Mouse (Mus musculus) erythroblast, embryonic 14.5 days (primary cell): ENCODE measurements around the gene Cops4. TPM values are rescaled to one million over a fixed set of nuclear protein-coding genes. Genes with fewer than 3 reads are reported as not detected.

ENCODE experiments used
- H3K27me3 ChIP-seq: 2 replicates; pipeline ENCODE4 v1.6.1; 2012; ENCODE audit warnings: inconsistent platforms; ENCODE audit not compliant: control insufficient read depth
- H3K36me3 ChIP-seq: 2 replicates; pipeline ENCODE4 v1.6.1; 2012; ENCODE audit warnings: mild to moderate bottlenecking, inconsistent platforms; ENCODE audit not compliant: control insufficient read depth
- H3K4me1 ChIP-seq: 2 replicates; pipeline ENCODE4 v1.6.1; 2012; ENCODE audit warnings: inconsistent platforms; ENCODE audit not compliant: control insufficient read depth
- H3K4me3 ChIP-seq: replicated peaks from 2 replicates; pipeline ENCODE3; 2012; ENCODE audit warnings: moderate library complexity, mild to moderate bottlenecking, inconsistent platforms
- H3K9me3 ChIP-seq: 2 replicates; pipeline ENCODE4 v1.6.1; 2012; ENCODE audit warnings: low read length, inconsistent platforms, mixed read lengths; ENCODE audit not compliant: control insufficient read depth
- GATA1 ChIP-seq: IDR thresholded peaks from 2 replicates; pipeline ENCODE4 v1.6.1; 2012; ENCODE audit warnings: low read length, inconsistent platforms, mixed read lengths
- TAL1 ChIP-seq: IDR thresholded peaks from 3 replicates; pipeline ENCODE4 v1.6.1; 2012; ENCODE audit warnings: low read length, inconsistent platforms, mixed read lengths
- polyA plus RNA-seq: library from polyadenylated mRNA; stranded (reverse); fragments of >175 nt; gene quantifications from 2 replicates; pipeline ENCODE4 v1.2.3, GENCODE M21; 2012

The Cops4 gene
- polyA plus RNA-seq, 1 experiment = 0.84 TPM

- Histone ChIP-seq H3K27me3 (no peaks in the 10 kb centered on the region; the same call in 1 of the 2 replicates), H3K4me1 (peaks cover 35% of the 10 kb centered on the region), H3K36me3 (peaks cover 4% of the 10 kb centered on the region), H3K9me3 (no peaks in the 10 kb centered on the region), H3K4me3 (peak overlapping the region; percentile 79)
- TF ChIP-seq TAL1 = no peak
- no peak for TF ChIP-seq GATA1
These were observed 18.9 kb upstream of the Cops4 start for GRCm38 (mm10) chr5:100499243-100499642.

- H3K9me3 ChIP-seq = no peaks in the 10 kb centered on the region
- H3K4me3 ChIP-seq = peak overlapping the region; percentile 79
- peaks cover 5% of the 10 kb centered on the region; the same call in 1 of the 2 replicates for H3K27me3 ChIP-seq
- H3K36me3 ChIP-seq = peaks cover 4% of the 10 kb centered on the region
- peaks cover 33% of the 10 kb centered on the region for H3K4me1 ChIP-seq
- no peak for TF ChIP-seq GATA1
- TF ChIP-seq TAL1 = no peak
These were observed 18.2 kb upstream of the Cops4 start for GRCm38 (mm10) chr5:100499831-100500304.

- H3K4me3 ChIP-seq = peak within 1 kb of the TSS; percentile 79
- H3K9me3 ChIP-seq = no peaks in the 10 kb centered on the region
- no peak for TF ChIP-seq GATA1
- H3K36me3 ChIP-seq = peaks cover 4% of the 10 kb centered on the region
- peaks cover 32% of the 10 kb centered on the region for H3K4me1 ChIP-seq
- peaks cover 9% of the 10 kb centered on the region; the same call in 1 of the 2 replicates for H3K27me3 ChIP-seq
These were observed 17.6 kb upstream of the Cops4 start, which contains the start of gene Lin54 for GRCm38 (mm10) chr5:100500458-100500961. Gene Lin54 (minus strand): TSS chr5:100500639.

GRCm38 (mm10) chr5:100501267-100501666 is 16.8 kb upstream of the Cops4 start:
- Histone ChIP-seq H3K4me3 (peak overlapping the region; percentile 79), H3K36me3 (no peaks in the 10 kb centered on the region; the same call in 1 of the 2 replicates)
- peak; percentile 84 for TF ChIP-seq GATA1
- TF ChIP-seq TAL1 = no peak

GRCm38 (mm10) chr5:100509247-100509646 is 8.9 kb upstream of the Cops4 start:
- TF ChIP-seq GATA1 (no peak), TAL1 (no peak)
- no peaks in the 10 kb centered on the region for H3K9me3 ChIP-seq
- peaks cover 3% of the 10 kb centered on the region for H3K4me1 ChIP-seq
- H3K27me3 ChIP-seq = peaks cover 39% of the 10 kb centered on the region
- H3K4me3 ChIP-seq = no peak overlapping the region
- no peaks in the 10 kb centered on the region for H3K36me3 ChIP-seq

More at GRCm38 (mm10) chr5:100501267-100501666, 16.8 kb upstream of the Cops4 start:
- no peaks in the 10 kb centered on the region for H3K9me3 ChIP-seq
- H3K4me1 ChIP-seq = peaks cover 28% of the 10 kb centered on the region
- H3K27me3 ChIP-seq = peaks cover 11% of the 10 kb centered on the region

- Histone ChIP-seq H3K9me3 (no peaks in the 10 kb centered on the region), H3K4me1 (peaks cover 8% of the 10 kb centered on the region), H3K36me3 (no peaks in the 10 kb centered on the region), H3K27me3 (peaks cover 42% of the 10 kb centered on the region), H3K4me3 (no peak overlapping the region)
- TF ChIP-seq GATA1 (no peak), TAL1 (no peak)
These were observed 5.5 kb upstream of the Cops4 start for GRCm38 (mm10) chr5:100512576-100512975.

GRCm38 (mm10) chr5:100519027-100519411 is 910 bp downstream of the Cops4 start:
- Histone ChIP-seq H3K27me3 (peaks cover 18% of the 10 kb centered on the region), H3K4me3 (peak overlapping the region; percentile 92), H3K4me1 (peaks cover 28% of the 10 kb centered on the region), H3K36me3 (peaks cover 13% of the 10 kb centered on the region), H3K9me3 (no peaks in the 10 kb centered on the region)
- no peak for TF ChIP-seq TAL1
- no peak for TF ChIP-seq GATA1

GRCm38 (mm10) chr5:100520223-100520622 is 2.1 kb downstream of the Cops4 start:
- peak overlapping the region; percentile 92 for H3K4me3 ChIP-seq
- peaks cover 9% of the 10 kb centered on the region for H3K27me3 ChIP-seq
- peaks cover 21% of the 10 kb centered on the region for H3K36me3 ChIP-seq
- H3K9me3 ChIP-seq = no peaks in the 10 kb centered on the region
- H3K4me1 ChIP-seq = peaks cover 31% of the 10 kb centered on the region
- TF ChIP-seq TAL1 (no peak), GATA1 (no peak)

- peaks cover 38% of the 10 kb centered on the region for H3K36me3 ChIP-seq
- H3K4me1 ChIP-seq = peaks cover 26% of the 10 kb centered on the region
- no peaks in the 10 kb centered on the region for H3K9me3 ChIP-seq
- no peak overlapping the region for H3K4me3 ChIP-seq
- TF ChIP-seq TAL1 (no peak), GATA1 (no peak)
- H3K27me3 ChIP-seq = no peaks in the 10 kb centered on the region
These were observed 5.2 kb downstream of the Cops4 start for GRCm38 (mm10) chr5:100523331-100523730.
